Mouse (Mus musculus): ENCODE data around the gene Rassf4. TPM values are rescaled to one million over a fixed set of nuclear protein-coding genes. Genes with fewer than 3 reads are reported as not detected.

Gene Rassf4
- total RNA-seq, 2 experiments from 2014 or later, result 4.5 to 5.5 TPM

DNA sequence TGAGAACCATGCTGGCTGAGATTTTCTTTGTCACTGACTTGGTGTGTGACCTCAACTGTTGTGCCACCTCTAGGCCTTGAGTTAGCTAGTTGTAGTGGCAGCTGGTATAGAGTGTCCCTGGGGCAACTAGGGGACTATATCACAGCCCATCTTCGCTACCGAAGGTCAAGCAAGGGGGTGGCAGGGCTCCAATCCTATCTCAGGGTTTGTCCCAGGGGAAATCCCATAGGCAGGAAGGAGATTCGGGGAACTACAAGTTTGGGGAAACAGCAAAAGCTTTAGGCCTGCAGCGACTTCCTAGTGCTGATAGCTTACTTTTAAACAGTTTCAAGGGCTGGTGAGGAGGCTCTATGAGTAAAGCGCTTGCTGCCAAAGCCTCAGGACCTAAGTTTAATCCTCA is 1.4 kb downstream of the Rassf4 start:
- no peak for DNase-seq (ENCODE audit: low spot score in 2 of 2)

DNA sequence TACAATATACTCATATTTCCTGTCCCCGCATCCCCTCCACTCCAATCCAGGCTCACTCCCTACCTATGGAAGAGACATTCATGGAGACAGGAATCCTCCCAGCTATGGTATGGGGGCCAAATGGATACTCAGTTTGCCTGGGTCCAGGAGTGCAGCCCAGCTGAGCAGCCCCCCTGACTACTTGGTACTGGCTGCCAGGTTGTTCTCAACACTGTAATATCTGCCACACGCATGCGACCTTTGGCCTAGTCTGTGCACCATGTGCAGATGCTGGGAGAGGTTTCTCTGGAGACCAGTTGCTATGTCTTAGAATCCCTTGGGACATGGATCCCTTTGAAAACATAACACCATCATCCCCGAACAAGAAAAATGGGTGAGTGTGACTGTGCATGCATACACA is 2.0 kb downstream of the Rassf4 start:
- no peak for DNase-seq (ENCODE audit: low spot score in 2 of 2)

DNA sequence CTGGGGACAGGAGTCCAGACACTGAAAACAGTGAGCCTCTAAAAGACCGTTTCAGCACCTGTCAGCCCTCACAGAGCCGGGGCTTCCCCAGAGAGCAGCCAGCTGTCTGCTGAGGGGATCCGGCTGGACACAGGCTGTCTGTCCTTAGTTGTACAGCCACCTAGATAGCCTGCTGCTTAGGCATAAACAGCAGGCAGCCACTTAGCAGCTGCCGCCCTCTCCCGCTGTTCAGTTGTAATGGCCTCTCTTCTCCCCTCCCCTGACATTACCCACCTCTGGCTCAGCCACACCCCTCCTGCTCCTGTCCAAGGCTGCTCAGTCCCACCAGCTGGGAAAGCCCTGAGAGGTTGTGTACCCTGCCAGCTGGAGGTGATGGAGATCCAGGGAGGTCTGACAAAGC is 2.7 kb downstream of the Rassf4 start:
- no peak for DNase-seq (ENCODE audit: low spot score in 2 of 2)

DNA sequence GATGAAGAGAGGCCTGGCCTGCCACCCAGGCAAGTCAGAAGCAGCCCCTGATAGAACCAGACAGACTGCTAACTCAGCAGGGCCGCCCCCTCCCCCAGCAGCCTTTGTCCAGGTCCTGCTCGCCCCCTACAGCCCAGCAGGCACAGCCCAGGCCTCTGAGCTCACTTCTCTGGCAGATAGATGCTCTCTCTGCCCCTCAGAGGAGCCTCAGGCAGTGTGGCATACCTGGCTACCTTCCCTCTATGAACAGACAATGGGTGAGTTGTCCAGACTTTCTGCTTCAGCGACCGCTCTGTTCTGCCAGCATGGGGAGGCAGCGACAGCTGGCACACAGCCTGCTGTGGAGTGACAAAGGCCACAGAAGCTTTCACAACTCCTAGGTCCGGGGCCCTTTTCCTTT is 3.6 kb downstream of the Rassf4 start:
- DNase-seq (ENCODE audit: low spot score in 2 of 2), result no peak

DNA sequence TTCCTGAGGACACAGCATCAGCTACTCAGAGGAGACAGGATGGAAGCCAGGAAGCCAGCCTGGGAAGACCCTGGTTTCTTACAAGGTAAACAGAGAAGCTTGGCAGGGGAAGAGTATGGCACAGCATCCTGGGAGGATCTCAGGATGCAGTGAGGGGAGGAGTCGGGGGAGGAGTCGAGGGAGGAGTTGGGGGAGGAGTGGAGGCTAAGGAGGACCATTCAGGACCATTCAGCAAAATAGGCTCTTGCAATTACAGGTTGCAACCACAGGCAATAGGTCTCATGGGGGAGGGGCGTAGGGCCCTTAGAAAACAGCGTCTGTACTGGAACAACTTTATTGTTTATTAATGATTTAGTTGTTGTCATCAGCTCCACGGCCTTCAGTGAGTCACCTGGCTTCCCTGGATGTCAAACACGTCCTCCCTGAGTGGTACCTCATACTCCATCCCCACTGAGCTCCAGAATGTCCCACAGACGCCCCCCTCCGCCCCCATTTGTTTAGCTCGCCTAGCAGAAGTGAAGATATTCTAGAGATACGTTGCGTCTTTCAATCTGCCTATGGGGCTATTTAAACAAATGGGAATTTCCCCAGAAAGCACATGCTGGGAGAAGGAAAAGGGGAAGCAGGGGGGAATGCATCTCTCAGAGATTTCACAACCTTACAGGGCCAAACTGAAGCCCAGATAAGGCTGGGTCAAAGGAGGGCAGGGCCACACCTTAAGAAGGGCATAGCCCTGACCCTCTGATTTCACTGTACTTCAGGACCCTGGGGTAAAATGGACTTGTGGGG is 4.9 kb downstream of the Rassf4 start:
- no peak for DNase-seq (ENCODE audit: low spot score in 2 of 2)

DNA sequence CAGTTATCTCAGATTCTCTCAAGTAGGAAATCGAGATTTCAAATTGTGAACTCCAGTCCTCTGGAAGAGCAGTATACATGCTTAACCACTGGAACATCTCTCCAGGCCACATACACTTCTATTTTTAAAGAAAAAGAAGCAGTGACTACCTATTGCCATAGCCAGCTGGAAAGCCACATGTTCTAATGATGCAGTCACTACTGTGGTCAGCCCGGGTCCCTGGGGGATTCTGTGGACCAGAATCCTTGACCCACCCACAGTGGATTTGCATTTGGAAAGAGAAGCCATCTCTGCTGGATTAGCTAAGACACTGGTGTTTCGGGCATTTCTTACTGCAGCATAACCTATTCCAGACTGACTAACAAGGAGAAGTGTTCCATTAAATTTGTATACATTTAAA is 6.4 kb downstream of the Rassf4 start:
- DNase-seq (ENCODE audit: low spot score in 2 of 2), result no peak

DNA sequence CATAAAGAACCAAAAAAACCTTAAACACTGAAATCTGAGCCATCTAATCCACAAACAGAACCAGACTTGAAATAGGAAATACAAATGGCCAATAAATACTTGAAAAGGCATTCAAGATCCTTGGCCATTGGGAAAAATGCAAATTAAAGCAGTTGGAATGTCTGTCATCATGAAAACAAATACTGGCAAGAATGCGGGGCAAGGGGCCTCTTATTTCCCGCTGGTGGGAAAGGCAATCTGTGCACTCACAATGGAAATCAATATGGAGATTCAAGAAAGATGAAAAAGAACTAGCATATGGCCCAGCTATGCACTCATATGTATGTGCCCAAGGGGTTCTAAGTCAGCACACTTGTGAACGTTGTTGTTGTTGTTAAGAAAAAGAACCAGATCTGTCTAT is 6.9 kb downstream of the Rassf4 start:
- DNase-seq (ENCODE audit: low spot score in 2 of 2), result no peak

DNA sequence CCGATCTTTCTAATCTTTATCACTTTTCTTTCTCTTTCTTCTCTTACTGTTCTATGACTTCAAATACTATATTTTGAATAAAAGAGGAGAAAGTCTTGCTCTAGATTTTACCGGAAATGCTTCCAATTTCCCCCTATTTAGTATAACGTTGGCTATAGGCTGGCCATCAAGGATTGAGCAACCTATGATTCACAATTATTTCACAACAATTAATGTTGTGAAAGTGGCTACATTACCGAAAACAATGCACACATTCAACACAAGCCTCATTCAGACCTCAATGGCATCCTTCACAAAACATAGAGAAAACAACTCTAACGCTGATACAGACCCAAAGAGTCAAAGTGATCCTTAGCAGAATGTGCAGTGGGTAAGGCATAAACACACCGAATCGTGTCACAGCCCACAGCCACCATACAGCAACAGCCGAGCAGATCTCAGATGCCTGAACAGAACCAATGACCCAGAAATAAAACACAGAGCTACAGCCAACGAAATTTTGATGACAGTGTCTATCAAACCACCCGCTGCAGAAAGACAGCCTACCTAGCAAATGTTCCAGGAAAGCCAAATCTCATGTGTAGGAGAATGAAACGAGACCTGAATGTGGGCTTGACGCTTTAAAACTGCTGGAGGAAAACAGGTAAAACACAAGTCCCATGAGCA is 7.5 kb downstream of the Rassf4 start:
- no peak for DNase-seq (ENCODE audit: low spot score in 2 of 2)

DNA sequence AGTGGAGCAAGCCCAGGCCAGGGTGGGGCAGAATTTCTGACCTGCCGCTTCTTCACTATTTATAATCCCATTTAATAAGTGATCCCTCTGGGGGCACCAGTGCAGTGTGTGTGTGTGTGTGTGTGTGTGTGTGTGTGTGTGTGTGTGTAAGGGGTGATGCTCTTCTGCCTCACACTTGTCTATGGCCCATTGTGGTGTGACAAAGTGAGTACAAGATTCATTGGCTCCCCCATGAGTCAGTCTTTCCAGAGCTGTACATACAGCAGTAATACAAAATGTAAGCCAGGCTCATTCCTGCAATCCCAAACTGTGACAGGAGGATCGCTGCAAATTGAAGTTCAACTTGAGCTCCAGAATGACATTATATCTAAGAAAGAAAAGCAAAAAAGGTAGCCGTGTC is 8.9 kb downstream of the Rassf4 start:
- DNase-seq (ENCODE audit: low spot score in 2 of 2), result no peak

DNA sequence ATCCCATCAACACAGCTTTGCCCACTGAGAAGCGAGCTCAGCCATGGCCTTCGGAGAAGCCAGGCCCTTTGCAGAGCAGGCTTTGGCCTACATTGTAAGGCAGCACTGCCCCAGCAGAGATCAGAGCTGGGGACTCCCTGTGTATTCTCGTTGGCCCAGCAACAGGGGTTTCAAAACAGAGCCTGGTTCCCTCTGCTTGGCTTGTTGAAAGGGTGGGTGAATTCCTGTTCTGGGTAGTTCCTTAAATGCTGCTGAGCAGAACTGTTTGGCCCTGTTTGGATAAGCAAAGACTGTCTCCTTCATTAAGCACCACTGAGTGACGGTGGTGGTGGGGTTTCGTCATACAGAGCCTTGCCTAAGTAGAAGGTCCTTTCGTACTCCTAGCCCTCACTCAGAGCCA is 9.7 kb downstream of the Rassf4 start:
- no peak for DNase-seq (ENCODE audit: low spot score in 2 of 2)

DNA sequence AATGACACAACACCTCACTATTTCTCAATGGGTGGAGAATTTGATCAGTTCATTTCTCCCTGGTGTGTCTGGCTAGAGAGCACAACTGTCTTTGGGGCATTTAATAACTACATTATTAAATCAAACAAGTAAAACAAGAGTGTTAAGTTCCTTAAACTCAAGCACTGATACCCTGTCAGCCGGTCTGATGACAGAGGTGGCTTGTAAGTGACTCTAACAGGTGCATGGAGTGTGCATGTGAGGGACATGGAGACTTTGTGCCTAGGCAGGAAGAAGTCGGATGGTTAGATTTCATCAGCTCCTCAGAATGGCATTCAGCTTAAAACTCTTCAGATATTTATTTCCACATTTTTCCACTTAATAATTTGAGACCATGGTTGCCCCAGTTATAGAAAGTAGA is 10.4 kb downstream of the Rassf4 start:
- DNase-seq (ENCODE audit: low spot score in 2 of 2), result no peak

DNA sequence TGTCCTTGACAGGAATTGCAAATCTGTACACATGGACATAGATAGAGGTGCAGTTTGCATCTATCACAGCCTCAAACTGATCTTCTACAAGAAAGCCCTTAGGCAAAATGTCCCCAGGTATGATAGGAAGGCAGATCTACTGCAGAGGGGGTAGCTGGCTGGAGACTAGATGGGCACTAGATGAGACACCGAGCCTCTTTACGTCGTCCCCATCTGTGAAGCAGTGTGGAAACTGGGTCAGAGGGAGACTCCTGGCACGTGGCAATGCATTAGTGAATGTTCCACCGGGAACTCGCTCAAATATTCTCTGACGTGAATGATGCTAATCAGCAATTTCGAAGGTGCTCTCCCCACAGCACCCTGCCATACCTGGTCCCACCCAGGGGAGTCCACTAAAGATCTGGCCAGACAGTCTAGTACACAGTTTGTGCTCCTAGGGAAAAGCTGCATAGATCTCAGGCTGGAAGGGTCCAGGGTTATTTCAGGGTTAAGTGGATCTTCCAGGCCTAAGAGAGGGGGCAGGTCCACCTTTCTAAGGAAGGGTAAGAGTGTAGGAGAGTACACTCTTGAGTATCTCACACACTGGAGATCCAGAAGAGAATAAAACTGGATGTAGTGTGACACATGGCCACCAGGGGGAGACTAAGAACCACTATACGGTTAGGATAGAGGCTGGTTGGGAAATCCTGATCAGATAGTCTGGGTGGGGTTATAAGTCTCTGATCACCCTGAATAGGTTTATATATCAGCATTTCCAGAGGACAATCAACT is 19.9 kb downstream of the Rassf4 start:
- DNase-seq (ENCODE audit: low spot score in 2 of 2), result peak; percentile 60 to 68

DNA sequence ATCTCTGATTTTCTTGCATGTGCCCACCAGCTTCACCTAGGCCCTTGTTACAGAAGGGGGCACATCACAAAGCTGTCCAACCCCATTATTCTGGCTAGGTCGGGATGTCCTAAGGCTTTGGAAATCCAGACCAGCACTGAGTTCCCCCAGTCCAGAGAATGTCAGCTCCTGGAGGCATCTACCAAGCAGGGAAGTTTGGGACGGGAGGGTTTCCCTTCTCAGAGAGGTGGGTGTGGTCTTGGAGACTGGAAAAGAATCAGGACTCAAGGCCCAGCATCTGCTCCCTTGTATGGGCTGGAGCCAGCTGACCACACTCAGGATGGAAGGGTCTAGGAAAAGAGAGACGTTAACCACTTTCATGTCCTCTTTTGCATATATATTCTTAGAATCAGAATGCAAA is 20.6 kb downstream of the Rassf4 start:
- DNase-seq (ENCODE audit: low spot score in 2 of 2), result no peak

DNA sequence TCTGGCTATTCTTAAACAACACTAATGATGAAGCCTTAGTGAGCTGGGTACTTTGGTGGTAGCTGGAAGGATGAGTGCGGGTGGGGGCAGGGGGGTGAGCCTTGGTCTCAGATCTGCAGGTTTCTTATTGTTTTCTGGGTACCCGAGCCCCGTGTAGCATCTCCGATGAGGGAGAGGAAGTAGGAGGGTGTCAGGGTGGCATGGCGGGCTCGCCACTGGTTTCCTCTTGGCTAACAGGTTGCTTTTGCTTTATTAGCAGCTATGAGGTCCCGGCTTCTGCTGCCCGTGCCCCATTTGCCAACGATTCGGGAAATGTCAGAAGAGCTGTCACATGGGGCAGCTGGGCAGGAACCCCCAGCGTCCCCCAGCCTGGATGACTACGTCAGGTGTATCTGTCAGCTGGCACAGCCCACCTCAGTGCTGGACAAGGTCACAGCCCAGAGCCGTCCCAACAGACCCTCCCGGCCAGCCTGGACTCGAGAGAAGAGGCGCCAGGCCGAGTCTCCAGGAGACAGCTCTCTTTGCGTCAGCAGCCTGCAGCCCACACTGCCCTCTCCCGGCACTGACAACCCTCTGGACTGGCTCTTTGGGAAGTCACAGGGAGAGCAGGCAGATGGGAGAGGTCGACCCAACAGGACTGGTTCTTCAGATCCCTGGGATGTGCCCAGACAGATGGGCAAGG is 22.2 kb downstream of the Rassf4 start:
- DNase-seq (ENCODE audit: low spot score in 2 of 2), result no peak

DNA sequence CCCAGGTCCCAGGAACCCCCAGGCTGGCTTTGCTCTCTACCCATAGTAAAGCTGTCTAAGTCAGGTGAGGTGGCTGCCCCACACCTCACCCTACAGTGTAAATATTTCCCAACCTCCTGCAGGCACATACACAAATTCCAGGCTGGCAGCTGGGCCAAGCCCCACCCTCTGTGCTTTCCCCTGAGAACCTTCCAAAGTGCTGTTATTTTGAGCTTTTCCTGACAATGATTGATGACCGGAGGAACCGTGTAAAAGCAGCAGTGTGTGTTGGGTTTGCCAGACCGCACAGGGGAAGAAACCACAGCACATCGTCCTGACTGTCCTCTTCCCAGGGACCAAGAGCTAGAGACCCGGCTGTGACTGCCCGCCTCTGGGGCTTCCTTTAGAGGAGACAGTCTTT is 23.3 kb downstream of the Rassf4 start, which contains the start of gene Depp1:
Depp1 (plus strand) TSS at position 204 of the 400 bp plus-strand sequence.
- DNase-seq (ENCODE audit: low spot score in 2 of 2), result no peak

DNA sequence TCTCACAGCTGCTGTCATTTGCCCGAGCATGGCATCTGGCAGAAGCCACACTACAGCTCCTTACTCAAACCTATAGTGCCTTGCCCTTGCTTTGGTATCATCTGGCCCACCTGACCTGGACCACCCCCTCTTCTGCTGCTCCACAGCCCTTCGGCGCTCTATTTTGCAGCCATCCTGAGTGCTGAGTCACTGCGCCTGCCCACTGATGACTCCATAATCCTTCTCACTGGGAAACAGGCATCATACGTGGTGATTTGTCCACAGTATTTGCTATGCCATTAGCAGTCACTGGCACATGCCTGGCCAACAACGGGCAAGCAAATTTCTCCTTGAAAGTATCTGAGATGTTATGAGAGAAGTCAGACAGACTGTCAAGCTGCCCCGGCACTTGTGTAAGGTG is 23.9 kb downstream of the Rassf4 start:
- no peak for DNase-seq (ENCODE audit: low spot score in 2 of 2)

DNA sequence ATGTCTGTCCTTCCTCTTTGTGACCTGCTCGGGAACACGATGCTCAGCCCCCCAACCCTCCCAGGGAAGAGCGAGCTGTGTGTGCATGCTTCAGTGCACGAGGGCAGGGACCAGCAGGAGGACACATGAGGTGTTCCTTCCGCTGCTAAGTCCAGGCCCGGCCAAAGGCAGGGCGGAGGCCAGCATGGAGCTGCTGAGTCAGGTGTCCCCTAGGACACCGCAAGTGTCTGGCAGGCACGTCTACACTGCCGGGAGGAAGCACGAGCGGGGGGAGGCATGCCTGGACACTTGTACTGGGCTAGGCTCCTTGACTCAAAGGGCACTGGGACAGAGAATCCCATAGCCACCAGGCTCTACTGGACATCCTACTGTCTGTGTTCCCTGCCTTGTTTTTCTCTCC is 26.0 kb downstream of the Rassf4 start:
- no peak for DNase-seq (ENCODE audit: low spot score in 2 of 2)

DNA sequence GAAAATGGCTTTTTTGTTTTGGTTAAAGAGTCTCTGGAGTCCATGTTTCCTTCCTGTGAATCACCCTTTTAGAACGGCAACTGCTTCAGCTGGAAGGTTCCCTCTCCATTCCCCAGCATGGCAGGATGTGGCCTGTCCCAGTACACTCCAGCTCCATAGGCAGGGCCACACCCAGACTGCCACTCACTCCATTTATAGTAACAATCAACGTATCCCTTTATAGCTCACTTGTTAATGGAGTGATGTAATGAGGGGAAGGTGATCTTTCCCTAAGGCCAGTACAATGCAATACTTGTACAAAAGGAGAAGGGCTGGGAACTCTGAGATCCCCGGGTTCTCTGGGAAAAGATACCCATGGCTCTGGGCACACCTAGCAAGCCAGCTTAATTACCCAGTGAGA is 29.4 kb downstream of the Rassf4 start:
- DNase-seq (ENCODE audit: low spot score in 2 of 2), result no peak

DNA sequence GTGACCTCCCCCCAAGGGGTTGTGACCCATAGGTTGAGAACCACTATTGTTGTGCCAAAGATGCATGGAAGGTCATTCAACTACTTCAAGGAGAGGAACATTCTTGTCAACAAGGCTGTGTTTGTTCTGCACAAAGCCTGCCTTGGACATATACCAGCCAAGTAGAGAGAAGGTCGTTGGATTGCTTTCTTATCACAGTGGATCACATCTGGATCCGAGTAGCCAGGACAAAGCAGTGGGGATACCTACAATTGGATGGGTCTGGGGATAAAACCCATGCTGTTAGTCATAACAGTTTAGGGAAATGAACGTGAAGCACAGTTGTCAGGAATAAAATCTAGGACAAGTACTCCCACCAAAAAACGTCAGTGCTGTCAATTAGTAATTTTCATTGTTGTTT is 29.9 kb downstream of the Rassf4 start:
- DNase-seq (ENCODE audit: low spot score in 2 of 2), result no peak

DNA sequence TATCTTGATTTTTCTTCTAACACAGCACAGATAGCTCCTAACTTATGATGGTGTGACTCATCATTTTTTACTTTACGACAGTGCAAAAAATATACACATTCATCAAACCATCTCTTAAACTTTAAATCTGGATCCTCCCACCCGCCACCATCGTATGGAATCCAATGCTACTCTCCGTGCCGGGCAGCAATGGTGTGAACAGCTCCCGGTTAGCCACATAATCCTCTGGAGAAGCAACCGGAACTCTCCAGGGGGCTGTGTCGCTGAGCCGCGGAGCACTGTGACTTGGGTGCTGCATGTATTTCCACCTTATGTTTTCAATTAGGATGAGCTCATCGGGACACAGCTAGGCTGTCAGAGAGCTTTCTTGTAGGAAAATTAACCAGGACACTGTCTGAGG is 30.8 kb downstream of the Rassf4 start:
- peak; percentile 58 to 74 for DNase-seq (ENCODE audit: low spot score in 2 of 2)

DNA sequence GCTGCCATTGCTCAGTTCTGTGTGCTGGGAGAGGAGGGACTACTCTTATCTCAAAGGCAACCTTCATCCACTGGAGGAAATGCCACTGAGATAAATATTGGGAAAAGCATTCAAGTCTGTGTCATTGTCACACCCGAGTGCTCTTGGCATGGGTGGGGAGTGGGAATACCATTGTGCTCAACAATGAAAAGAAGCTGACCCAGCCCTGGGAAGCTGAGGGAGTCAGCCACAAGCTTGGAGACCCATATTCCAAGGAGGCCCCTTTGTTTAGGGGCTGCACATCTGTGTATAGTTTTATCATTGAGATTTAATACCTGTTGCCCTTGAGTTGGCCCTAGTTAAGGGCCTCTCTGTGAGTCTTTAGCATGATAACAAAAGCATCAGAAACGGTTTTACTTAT is 34.1 kb downstream of the Rassf4 start:
- no peak for DNase-seq (ENCODE audit: low spot score in 2 of 2)

DNA sequence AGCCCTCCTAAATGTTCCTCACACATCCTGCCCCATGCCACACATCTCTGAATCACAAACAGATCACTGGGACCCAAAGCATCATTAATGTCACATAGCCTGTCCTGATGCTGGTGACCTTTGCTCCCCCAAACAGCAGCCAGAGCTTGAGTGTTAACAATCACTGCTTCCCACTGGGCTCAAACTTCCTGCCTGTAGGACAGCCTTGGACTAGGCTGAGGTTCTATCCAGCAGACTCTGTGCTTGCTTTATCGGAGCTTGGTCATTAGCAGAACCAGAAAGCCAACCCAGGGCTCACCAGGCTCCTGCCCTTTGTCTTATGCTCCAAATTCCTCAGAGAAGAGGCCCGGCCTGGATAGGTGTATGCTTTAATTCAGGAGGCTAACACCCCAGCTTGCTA is 34.9 kb downstream of the Rassf4 start:
- DNase-seq (ENCODE audit: low spot score in 2 of 2), result no peak
